Mouse (Mus musculus): ENCODE data around the gene Smpd3. TPM values are rescaled to one million over a fixed set of nuclear protein-coding genes. Genes with fewer than 3 reads are reported as not detected.

Gene Smpd3
- polyA plus RNA-seq, 2 experiments = 11.2 to 17.5 TPM

DNA sequence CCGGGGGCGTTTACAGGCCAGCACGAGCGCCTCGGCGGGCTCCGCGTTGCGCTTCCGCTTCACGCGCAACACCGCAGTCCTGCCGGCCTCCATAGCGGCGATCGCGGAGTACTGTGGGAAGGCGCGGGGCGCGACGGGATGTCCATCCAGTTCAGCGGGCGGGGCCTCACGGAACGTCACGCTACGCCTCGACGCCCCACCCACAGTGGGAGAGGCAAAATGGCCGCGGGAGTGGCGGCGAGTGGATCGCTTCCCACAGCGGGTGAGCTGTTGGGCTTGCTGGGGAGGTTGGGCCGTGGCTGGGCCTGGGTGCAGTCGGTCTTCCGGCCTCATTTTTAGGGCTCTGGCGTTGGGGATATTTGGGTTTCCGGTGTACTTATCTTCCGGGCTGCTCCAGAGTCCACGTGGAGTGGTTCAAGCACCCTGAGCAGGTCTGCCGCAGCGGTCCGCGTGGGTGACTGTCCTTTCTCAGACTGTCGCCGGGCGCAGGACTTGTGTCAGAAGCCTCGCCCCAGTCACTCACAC, 126.9 kb downstream of the Smpd3 start, which contains the start of the genes Slc7a6os and Prmt7:
Gene Slc7a6os, minus strand, starts transcription at position 115 of the 525 bp plus-strand sequence.
Gene Prmt7, plus strand, starts transcription at position 116 of the 525 bp plus-strand sequence.
- DNase-seq (ENCODE audit: low spot score) (peak; percentile 96), ATAC-seq (ENCODE audit: low FRiP score, low read depth) (peak; percentile 98)
- H3K4me1 ChIP-seq (ENCODE audit: control insufficient read depth, insufficient read depth, low read length) = peaks cover 6% of the 10 kb centered on the region; the same call in 1 of the 2 replicates
- H3K4me2 ChIP-seq (replicated peaks; ENCODE audit: low read depth, low read length, severe bottlenecking) = peak within 1 kb of the TSS; percentile 58
- peak within 1 kb of the TSS; percentile 92 for H3K9ac ChIP-seq (ENCODE audit: low read depth, low read length, severe bottlenecking)
- no peaks in the 10 kb centered on the region for H3K27me3 ChIP-seq (ENCODE audit: control insufficient read depth, insufficient read depth, low read length)
- no peaks in the 10 kb centered on the region for H3K9me3 ChIP-seq (ENCODE audit: control insufficient read depth, low read length)
- H3K36me3 ChIP-seq (ENCODE audit: control insufficient read depth, insufficient read depth, low read length) = peaks cover 43% of the 10 kb centered on the region
- peak; percentile 96 for TF ChIP-seq POLR2A (IDR thresholded peaks at IDR 0.05; ENCODE audit: borderline replicate concordance, extremely low read depth, insufficient read depth, insufficient read length)
- WGBS = under 1% methylated on average over 51 of the region's 52 CpGs
- H3K27ac ChIP-seq (replicated peaks; ENCODE audit: low read depth, low read length) = peak within 1 kb of the TSS; percentile 93
- peak within 1 kb of the TSS; percentile 84 for H3K4me3 ChIP-seq (replicated peaks; ENCODE audit: low read length)

DNA sequence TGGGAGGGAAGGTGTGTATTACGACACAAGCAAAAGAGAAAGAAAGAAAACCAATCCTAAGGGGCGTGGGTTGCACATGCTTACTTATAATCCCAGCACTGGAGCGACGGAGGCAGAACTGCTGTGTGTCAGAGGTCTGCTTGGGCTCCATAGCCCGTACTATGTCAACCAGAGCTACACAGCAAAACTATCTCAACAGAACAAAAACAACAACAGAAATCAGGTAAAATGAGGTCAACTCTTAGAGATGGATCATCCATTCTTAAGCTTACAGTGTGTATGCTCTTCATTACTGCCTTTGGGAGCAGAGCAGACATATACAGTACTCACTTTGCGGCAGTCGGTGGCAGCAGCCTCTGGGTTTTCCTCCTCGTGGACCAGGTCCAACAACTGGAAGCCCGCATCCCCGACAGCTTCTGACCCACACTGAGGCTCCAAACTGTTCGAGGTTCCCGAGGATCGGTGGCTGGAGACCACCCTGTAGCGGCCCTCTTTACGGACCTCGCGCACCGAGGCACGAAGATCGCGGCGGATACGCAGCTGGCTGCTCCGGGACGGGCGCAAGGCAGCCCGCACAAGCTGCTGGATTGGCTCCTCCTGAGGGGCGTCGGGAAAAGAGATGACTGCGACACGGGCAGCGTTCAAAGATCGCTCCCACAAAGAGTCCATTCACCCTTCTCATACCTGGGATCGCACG, 127.6 kb downstream of the Smpd3 start:
- peak overlapping the region; percentile 84 for H3K4me3 ChIP-seq (replicated peaks; ENCODE audit: low read length)
- peak overlapping the region; percentile 93 for H3K27ac ChIP-seq (replicated peaks; ENCODE audit: low read depth, low read length)
- peak overlapping the region; percentile 92 for H3K9ac ChIP-seq (ENCODE audit: low read depth, low read length, severe bottlenecking)
- WGBS = under 1% methylated on average over 35 of the region's 35 CpGs
- H3K4me2 ChIP-seq (replicated peaks; ENCODE audit: low read depth, low read length, severe bottlenecking) = peak overlapping the region; percentile 58
- peaks cover 48% of the 10 kb centered on the region for H3K36me3 ChIP-seq (ENCODE audit: control insufficient read depth, insufficient read depth, low read length)
- no peak for TF ChIP-seq POLR2A (IDR thresholded peaks at IDR 0.05; ENCODE audit: borderline replicate concordance, extremely low read depth, insufficient read depth, insufficient read length)
- H3K9me3 ChIP-seq (ENCODE audit: control insufficient read depth, low read length) = no peaks in the 10 kb centered on the region
- H3K27me3 ChIP-seq (ENCODE audit: control insufficient read depth, insufficient read depth, low read length) = no peaks in the 10 kb centered on the region
- DNase-seq (ENCODE audit: low spot score) (no peak), ATAC-seq (ENCODE audit: low FRiP score, low read depth) (peak; percentile 44)
- H3K4me1 ChIP-seq (ENCODE audit: control insufficient read depth, insufficient read depth, low read length) = peaks cover 6% of the 10 kb centered on the region; the same call in 1 of the 2 replicates

Other genes starting within 250 kb of the Smpd3 start
- 29.5 and 34.3 TPM in 2 replicates for gene Esrp2, start 201.0 kb downstream of the Smpd3 start, polyA plus RNA-seq (2012; rRNA removed)
- gene Esrp2, start 201.0 kb downstream of the Smpd3 start, polyA plus RNA-seq (2014; fragmentation: Nextera tagmentation; extraction: Ambion mirVana) = 38.8 and 38.9 TPM in 2 replicates
- 13.7 and 15.0 TPM in 2 replicates for gene Pla2g15, start 187.6 kb downstream of the Smpd3 start, polyA plus RNA-seq (2012; rRNA removed)
- 6.3 and 7.8 TPM in 2 replicates for gene Pla2g15, start 187.6 kb downstream of the Smpd3 start, polyA plus RNA-seq (2014; fragmentation: Nextera tagmentation; extraction: Ambion mirVana)
- gene Slc7a6, start 169.1 kb downstream of the Smpd3 start, polyA plus RNA-seq (2012; rRNA removed) = 42.1 and 57.6 TPM in 2 replicates
- 55.7 and 73.1 TPM in 2 replicates for gene Slc7a6, start 169.1 kb downstream of the Smpd3 start, polyA plus RNA-seq (2014; fragmentation: Nextera tagmentation; extraction: Ambion mirVana)
- gene Slc7a6os, start 127.1 kb downstream of the Smpd3 start, polyA plus RNA-seq (2012; rRNA removed) = 52.4 and 58.3 TPM in 2 replicates
- gene Slc7a6os, start 127.1 kb downstream of the Smpd3 start, polyA plus RNA-seq (2014; fragmentation: Nextera tagmentation; extraction: Ambion mirVana) = 32.5 and 36.1 TPM in 2 replicates
- gene Prmt7, start 127.1 kb downstream of the Smpd3 start, polyA plus RNA-seq (2012; rRNA removed) = 35.5 and 40.3 TPM in 2 replicates
- 44.7 and 46.6 TPM in 2 replicates for gene Prmt7, start 127.1 kb downstream of the Smpd3 start, polyA plus RNA-seq (2014; fragmentation: Nextera tagmentation; extraction: Ambion mirVana)
- 15.2 and 19.7 TPM in 2 replicates for gene Zfp90, start 77.3 kb upstream of the Smpd3 start, polyA plus RNA-seq (2012; rRNA removed)
- gene Zfp90, start 77.3 kb upstream of the Smpd3 start, polyA plus RNA-seq (2014; fragmentation: Nextera tagmentation; extraction: Ambion mirVana) = 20.6 and 26.5 TPM in 2 replicates
- not detected in 2 replicates for gene 6030452D12Rik, start 162.5 kb upstream of the Smpd3 start, polyA plus RNA-seq (2012; rRNA removed)
- gene 6030452D12Rik, start 162.5 kb upstream of the Smpd3 start, polyA plus RNA-seq (2014; fragmentation: Nextera tagmentation; extraction: Ambion mirVana) = not detected in 2 replicates
- 49.5 and 60.4 TPM in 2 replicates for gene Cdh3, start 172.9 kb upstream of the Smpd3 start, polyA plus RNA-seq (2012; rRNA removed)
- 23.0 and 25.0 TPM in 2 replicates for gene Cdh3, start 172.9 kb upstream of the Smpd3 start, polyA plus RNA-seq (2014; fragmentation: Nextera tagmentation; extraction: Ambion mirVana)
- 27.8 and 43.1 TPM in 2 replicates for gene Gm10073, start 235.5 kb upstream of the Smpd3 start, polyA plus RNA-seq (2012; rRNA removed)
- gene Gm10073, start 235.5 kb upstream of the Smpd3 start, polyA plus RNA-seq (2014; fragmentation: Nextera tagmentation; extraction: Ambion mirVana) = 11.1 and 15.2 TPM in 2 replicates